Mouse (Mus musculus) R1 (cell line): ENCODE results near the gene Pum1.

Source experiments
- DNase-seq: peaks from one replicate; pipeline ENCODE4 v3.0.0-alpha.2; 2018; ENCODE audit warnings: low read depth, low spot score

The Pum1 gene

DNA sequence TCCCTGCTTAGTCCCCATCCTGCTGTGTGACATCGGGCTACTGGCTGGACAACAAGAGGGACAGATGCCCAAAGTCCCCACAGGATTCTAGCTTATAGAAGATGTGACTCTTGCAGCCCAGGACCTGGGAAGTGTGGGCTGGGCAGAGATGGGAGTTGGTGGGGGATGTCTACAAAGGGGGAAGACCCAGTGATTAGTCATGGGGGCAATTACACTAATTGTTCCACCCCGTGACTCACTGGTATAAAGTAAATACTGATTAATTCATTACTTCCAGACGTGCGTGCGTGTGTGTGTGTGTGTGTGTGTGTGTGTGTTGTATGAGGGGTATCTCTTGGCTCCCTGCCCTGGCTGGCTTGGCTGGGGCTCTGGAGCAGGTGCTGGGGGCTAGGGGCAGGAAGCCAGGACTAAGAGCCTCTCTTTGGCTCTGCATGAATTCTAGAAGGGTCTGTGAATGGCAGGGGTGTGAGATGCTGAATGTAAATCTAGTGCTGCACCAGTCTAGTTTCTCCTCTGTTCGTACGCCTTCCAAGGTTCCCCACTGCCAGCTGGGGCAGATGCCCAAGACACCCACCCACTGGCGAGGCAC, 151.7 kb downstream of the Pum1 start:
- DNase-seq = no peak

DNA sequence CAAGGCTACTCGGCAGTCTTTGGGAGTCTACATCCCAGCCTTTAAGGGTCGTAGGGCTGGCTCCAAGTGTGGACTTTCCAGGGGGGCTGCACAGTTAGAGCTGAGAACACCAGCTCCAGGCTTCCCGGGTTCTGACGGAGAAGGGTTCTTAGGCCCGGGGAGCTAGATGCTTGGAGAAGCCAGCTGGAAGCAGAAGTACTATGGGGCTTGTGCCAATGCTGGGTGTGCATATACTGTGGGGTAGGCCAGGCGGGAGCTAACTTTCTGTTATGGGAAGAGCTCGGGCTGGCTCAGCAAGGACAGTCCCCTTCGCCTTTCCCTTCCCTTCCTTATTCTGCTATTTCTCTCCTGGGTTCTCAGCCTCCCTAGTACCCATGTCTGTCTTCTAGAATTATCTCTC, 152.7 kb downstream of the Pum1 start:
- no peak for DNase-seq

DNA sequence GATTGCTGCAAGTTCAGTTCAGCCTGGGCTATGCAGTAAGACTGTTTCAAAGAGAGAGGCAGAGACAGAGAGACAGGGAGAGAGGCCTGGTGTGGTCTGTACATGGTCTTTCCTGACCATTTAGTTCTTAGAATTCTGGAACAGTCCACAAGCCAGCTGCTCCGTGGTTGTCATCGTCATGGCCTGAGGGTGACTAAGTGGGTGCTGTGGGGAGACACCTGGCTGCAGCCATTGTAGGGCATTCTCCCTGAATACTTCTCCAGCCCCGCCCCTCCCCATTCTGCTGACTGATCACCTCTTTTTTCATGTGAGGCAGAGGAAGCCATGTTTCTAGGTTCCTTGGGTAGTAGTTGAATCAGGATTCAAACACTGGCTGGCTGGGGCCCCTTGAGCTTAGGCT, 156.7 kb downstream of the Pum1 start:
- DNase-seq = no peak

DNA sequence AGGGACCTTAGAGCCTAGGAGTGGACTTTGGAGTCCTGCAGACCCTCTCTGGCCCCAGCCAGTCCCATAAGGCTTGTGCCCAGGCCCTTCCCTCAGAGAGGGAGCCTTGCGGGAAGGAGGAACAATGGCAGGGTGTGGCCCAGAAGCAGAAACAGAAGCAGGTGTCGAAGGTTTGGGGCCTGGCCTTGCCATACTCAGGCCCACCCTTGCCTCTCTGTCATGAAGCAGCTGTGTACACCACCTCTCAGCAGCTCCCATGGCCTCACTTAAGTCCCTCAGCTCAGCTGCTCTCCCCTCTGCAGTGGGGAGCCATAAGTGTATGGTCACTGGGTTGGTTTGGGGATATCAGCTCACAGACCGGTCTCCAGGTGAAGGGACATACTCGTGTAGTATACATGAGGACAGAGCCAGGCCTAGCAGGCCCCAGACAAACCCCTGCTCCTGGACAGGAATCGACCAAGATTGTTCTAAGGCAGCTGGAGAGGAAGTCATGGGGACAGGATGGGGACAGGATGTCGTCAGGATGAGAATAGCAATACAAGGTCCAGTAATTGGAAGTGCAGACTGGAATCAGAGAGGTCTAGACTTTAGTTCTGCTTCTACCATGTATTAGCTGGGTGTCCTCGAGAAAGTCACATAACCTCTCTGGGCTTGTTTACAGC, 157.6 kb downstream of the Pum1 start:
- DNase-seq = no peak

DNA sequence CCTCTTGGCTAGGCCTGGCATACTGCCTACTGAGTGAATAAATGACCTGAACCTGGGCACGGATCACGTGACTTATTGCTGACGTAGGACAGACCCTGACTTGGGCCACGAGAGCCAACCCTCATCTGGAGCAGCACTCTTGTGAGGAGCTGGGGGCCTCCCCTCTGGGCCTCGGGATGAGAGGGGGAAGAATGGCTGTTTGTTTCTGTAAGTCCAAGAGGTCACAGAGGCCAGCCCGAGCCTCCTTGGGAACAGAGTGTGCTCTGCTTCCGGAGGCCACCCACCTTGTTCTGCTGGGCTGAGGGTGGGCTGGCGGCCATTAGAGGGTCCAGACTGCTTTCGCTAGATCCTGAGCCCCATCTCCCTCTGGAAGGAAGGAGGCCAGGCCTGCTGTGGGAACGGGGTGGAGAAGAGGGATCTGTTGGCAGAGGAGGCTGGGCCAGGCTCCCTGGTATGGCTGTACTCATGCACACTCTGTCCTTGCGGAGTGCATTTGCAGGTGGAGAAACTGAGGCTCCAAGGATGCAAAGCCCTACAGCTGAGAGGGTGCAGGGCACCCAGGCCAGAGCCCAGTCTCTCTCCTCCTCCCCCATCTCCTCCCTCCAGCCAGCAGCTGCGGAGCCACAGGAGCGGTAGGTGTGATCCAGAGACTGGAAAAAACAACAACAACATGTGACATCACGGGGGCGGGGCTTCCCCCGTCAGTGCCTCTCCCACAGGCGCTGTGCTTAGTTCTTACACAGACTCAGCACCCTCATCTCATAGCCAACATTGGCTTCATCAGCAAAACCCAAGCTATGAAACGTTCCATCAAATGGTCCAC, 165.9 kb downstream of the Pum1 start:
- DNase-seq = peak; percentile 59
